Comparison of ENCODE assay signal across 28 mouse cellular contexts in the genomic region with DNA sequence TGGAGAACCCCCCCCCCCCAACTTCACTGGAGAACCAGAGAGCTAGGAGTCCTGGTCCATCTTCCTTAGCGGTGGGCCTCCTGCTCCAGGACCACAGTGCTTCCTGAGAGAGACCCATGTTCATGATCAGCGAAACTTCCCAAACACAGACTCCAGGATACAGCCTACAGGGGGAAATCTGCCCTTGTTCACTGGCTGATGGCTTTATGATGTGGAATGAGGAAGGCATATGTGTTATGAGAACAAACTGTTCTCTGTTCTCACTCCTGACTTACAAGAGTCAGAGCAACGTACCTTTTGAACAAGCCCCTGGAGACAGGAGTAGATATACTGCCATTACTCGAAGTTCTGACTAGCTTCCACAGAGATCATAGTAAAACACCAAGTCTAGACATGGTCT. TPM values are rescaled to one million over a fixed set of nuclear protein-coding genes. Genes with fewer than 3 reads are reported as not detected.
DNase-seq lines count a peak whose midpoint lies in the region; ATAC-seq and TF ChIP-seq lines count a peak whose summit lies in the region.
"Had no signal": no experiment of that assay in that cellular context is flagged by ENCODE, and none has a peak within 500 bp of the region (broad histone marks: within the 10 kb centered on the region; RNA-seq: fewer than 3 reads in every experiment).

No protein-coding gene starts in this region.

- no peak for ATAC-seq in heart, embryonic 13.5 days (ENCODE audit: extremely low read depth, insufficient number of reproducible peaks, low FRiP score, low TSS enrichment)
- no peak for ATAC-seq in lung, postnatal 0 days
- ATAC-seq: activated CD4-positive, CD25-positive, alpha-beta regulatory T cell, adult 4 months; CD4-positive, CD25-positive, alpha-beta regulatory T cell, adult 4 months; forebrain, embryonic 14.5 days; Patski had no signal

- TF ChIP-seq CTCF in lung, postnatal 0 days (IDR thresholded peaks at IDR 0.05): no peak
- TF ChIP-seq CTCF in lung, adult 2 months (IDR thresholded peaks at IDR 0.05; ENCODE audit: insufficient read depth, low read length): no peak

- H3K9me3 ChIP-seq in heart, embryonic 13.5 days: no peaks in the 10 kb centered on the region
- H3K9me3 ChIP-seq in lung, postnatal 0 days (ENCODE audit: low read length): no peaks in the 10 kb centered on the region
- no peaks in the 10 kb centered on the region for H3K9me3 ChIP-seq in limb, embryonic 10.5 days (replicated peaks)
- H3K9me3 ChIP-seq: embryonic facial prominence, embryonic 13.5 days; embryonic facial prominence, embryonic 15.5 days; forebrain, embryonic 10.5 days; forebrain, embryonic 12.5 days had no signal

- H3K36me3 ChIP-seq in heart, embryonic 13.5 days: peaks cover 10% of the 10 kb centered on the region; the same call in 1 of the 2 replicates
- no peaks in the 10 kb centered on the region for H3K36me3 ChIP-seq in lung, postnatal 0 days (ENCODE audit: insufficient read depth, low read length)
- peaks cover 13% of the 10 kb centered on the region for H3K36me3 ChIP-seq in limb, embryonic 10.5 days
- H3K36me3 ChIP-seq: embryonic facial prominence, embryonic 13.5 days; embryonic facial prominence, embryonic 15.5 days; forebrain, embryonic 12.5 days; G1E had no signal

- intact Hi-C loops in heart, postnatal 14 days (cut with DNase I): no loop called here

- WGBS in heart, embryonic 13.5 days: 70% methylated on average over 4 of the region's 4 CpGs
- 66% methylated on average over 4 of the region's 4 CpGs for WGBS in lung, postnatal 0 days
- 78% methylated on average over 4 of the region's 4 CpGs for WGBS in lung, adult 2 months
- WGBS in limb, embryonic 10.5 days: 92% methylated on average over 4 of the region's 4 CpGs

- H3K9ac ChIP-seq in heart, embryonic 13.5 days: no peak overlapping the region
- no peak overlapping the region for H3K9ac ChIP-seq in lung, postnatal 0 days (replicated peaks; ENCODE audit: low read depth)
- H3K9ac ChIP-seq: embryonic facial prominence, embryonic 13.5 days; embryonic facial prominence, embryonic 15.5 days; forebrain, embryonic 12.5 days had no signal

- H3K27ac ChIP-seq in heart, embryonic 13.5 days (replicated peaks): peak overlapping the region; percentile 95; the same call in 1 of the 2 replicates
- no peak overlapping the region for H3K27ac ChIP-seq in lung, postnatal 0 days (ENCODE audit: low read length)
- H3K27ac ChIP-seq in limb, embryonic 10.5 days: 0 out of 2 replicates have a peak overlapping the region, but pooled peaks have one; percentile 39
- H3K27ac ChIP-seq: embryonic facial prominence, embryonic 13.5 days; embryonic facial prominence, embryonic 15.5 days; forebrain, embryonic 10.5 days; forebrain, embryonic 12.5 days had no signal

- H3K4me2 ChIP-seq in heart, embryonic 13.5 days: no peak overlapping the region
- no peak overlapping the region for H3K4me2 ChIP-seq in lung, postnatal 0 days (replicated peaks; ENCODE audit: low read depth, low read length)
- H3K4me2 ChIP-seq: embryonic facial prominence, embryonic 13.5 days; embryonic facial prominence, embryonic 15.5 days; forebrain, embryonic 12.5 days had no signal

- no peaks in the 10 kb centered on the region for H3K27me3 ChIP-seq in heart, embryonic 13.5 days (replicated peaks)
- no peaks in the 10 kb centered on the region for H3K27me3 ChIP-seq in lung, postnatal 0 days (replicated peaks; ENCODE audit: insufficient read depth, low read length)
- no peaks in the 10 kb centered on the region for H3K27me3 ChIP-seq in limb, embryonic 10.5 days (ENCODE audit: low read depth, poor library complexity, severe bottlenecking)
- H3K27me3 ChIP-seq: CH12.LX; embryonic facial prominence, embryonic 13.5 days; embryonic facial prominence, embryonic 15.5 days; forebrain, embryonic 12.5 days; Patski had no signal

- H3K4me3 ChIP-seq in heart, embryonic 13.5 days: no peak overlapping the region
- no peak overlapping the region for H3K4me3 ChIP-seq in lung, postnatal 0 days (ENCODE audit: low read depth, low read length)
- no peak overlapping the region for H3K4me3 ChIP-seq in lung, adult 2 months (replicated peaks; ENCODE audit: extremely low read depth, low read depth, low read length)
- no peak overlapping the region for H3K4me3 ChIP-seq in limb, embryonic 10.5 days
- H3K4me3 ChIP-seq: embryonic facial prominence, embryonic 13.5 days; embryonic facial prominence, embryonic 15.5 days; erythroblast, embryonic 14.5 days; forebrain, embryonic 10.5 days; forebrain, embryonic 12.5 days had no signal

- H3K4me1 ChIP-seq in heart, embryonic 13.5 days: peaks cover 88% of the 10 kb centered on the region
- H3K4me1 ChIP-seq in lung, postnatal 0 days (ENCODE audit: insufficient read depth, low read depth, low read length): peaks cover 10% of the 10 kb centered on the region; the same call in 1 of the 2 replicates
- 0 out of 2 replicates have a peak, but pooled peaks cover 3% of the 10 kb centered on the region for H3K4me1 ChIP-seq in lung, adult 2 months (ENCODE audit: control insufficient read depth, insufficient read depth, low read length)
- peaks cover 38% of the 10 kb centered on the region for H3K4me1 ChIP-seq in limb, embryonic 10.5 days
- H3K4me1 ChIP-seq: embryonic facial prominence, embryonic 13.5 days had no signal

- TF ChIP-seq EP300 in lung, postnatal 0 days (IDR thresholded peaks at IDR 0.05): peak; percentile 59

- peak; percentile 55 for DNase-seq in heart, adult 11 months
- DNase-seq in heart, postnatal 14 days: no peak
- DNase-seq in heart, adult 9 months (ENCODE audit: low spot score in 2 of 2): no peak
- no peak for DNase-seq in lung, postnatal 0 days (ENCODE audit: low spot score)
- no peak for DNase-seq in lung, adult 2 months
- DNase-seq in limb, embryonic 10.5 days (ENCODE audit: low spot score): no peak
- DNase-seq in embryo, embryonic 9.5 days (ENCODE audit: extremely low spot score): no peak
- DNase-seq: adrenal gland, adult 8-10 months; adrenal gland, postnatal 14 days; adrenal gland, postnatal 36 days; B cell, adult 2 months; cerebellum, adult 11-12 months; cerebellum, adult 2 months; cerebellum, adult 9-10 months; cerebellum, postnatal 10 days; cerebellum, postnatal 25 days had no signal

- no peak for TF ChIP-seq POLR2A in lung, adult 2 months (IDR thresholded peaks at IDR 0.05; ENCODE audit: borderline replicate concordance, extremely low read depth, low read depth, low read length)

RNA-seq across cellular contexts. Expression of a gene that starts 42.6 kb away (rescaled TPM):
- 100 to 1,000 TPM in 1 of 2 experiments, 10 to 100 TPM in 1; 95.6 to 106 TPM for total RNA-seq in heart, postnatal 14 days (2021)
- 49.6 and 51.5 TPM in 2 replicates for polyA plus RNA-seq in heart, embryonic 13.5 days (2015; fragmentation: Nextera tagmentation; extraction: Ambion mirVana)
- polyA plus RNA-seq in lung, postnatal 0 days (2015; fragmentation: Nextera tagmentation; extraction: Ambion mirVana): 11.8 and 12.0 TPM in 2 replicates
- polyA plus RNA-seq in lung, adult 2 months (2012; rRNA removed): 3.6 TPM in 2 replicates
- polyA plus RNA-seq in limb, embryonic 10.5 days (2016; fragmentation: Nextera tagmentation; extraction: Ambion mirVana): 22.1 and 27.9 TPM in 2 replicates
- total RNA-seq: CH12.LX had no signal
- polyA plus RNA-seq: erythroblast, embryonic 14.5 days; G1E had no signal
